Mouse (Mus musculus): ENCODE data around the gene Foxred2. TPM values are rescaled to one million over a fixed set of nuclear protein-coding genes. Genes with fewer than 3 reads are reported as not detected.

Foxred2 gene
- total RNA-seq, 2 experiments from 2014 or later, result 0.67 to 1.3 TPM

- peak; percentile 51 to 83 for DNase-seq
These were observed 10.8 kb downstream of the Foxred2 start for GRCm38 (mm10) chr15:77945711-77946110.

- DNase-seq, result no peak
These were observed 15.0 kb downstream of the Foxred2 start for GRCm38 (mm10) chr15:77941563-77941962.

- DNase-seq, result no peak
These were observed 18.0 kb downstream of the Foxred2 start for GRCm38 (mm10) chr15:77938516-77938915.

- no peak for DNase-seq
These were observed 20.7 kb downstream of the Foxred2 start for GRCm38 (mm10) chr15:77935673-77936375.

GRCm38 (mm10) chr15:77934968-77935367, 21.6 kb downstream of the Foxred2 start:
- no peak for DNase-seq

- peak in 1 of 2 experiments; percentile 59 for DNase-seq
These were observed 22.2 kb downstream of the Foxred2 start for GRCm38 (mm10) chr15:77934326-77934725.

- peak; percentile 97 to 100 for DNase-seq
These were observed 22.8 kb downstream of the Foxred2 start for GRCm38 (mm10) chr15:77933770-77934169.

- DNase-seq, result no peak
These were observed 23.3 kb downstream of the Foxred2 start for GRCm38 (mm10) chr15:77933222-77933621.

- peak in 1 of 2 experiments; percentile 61 for DNase-seq
These were observed 24.9 kb downstream of the Foxred2 start for GRCm38 (mm10) chr15:77931689-77932016.

GRCm38 (mm10) chr15:77930986-77931688, 25.4 kb downstream of the Foxred2 start:
- no peak for DNase-seq

- no peak for DNase-seq
These were observed 26.7 kb downstream of the Foxred2 start for GRCm38 (mm10) chr15:77929804-77930203.

- peak; percentile 97 to 99 for DNase-seq
These were observed 27.7 kb downstream of the Foxred2 start, which contains the start of gene Txn2 for GRCm38 (mm10) chr15:77928673-77929331. TSS of gene Txn2 (minus strand) at chr15:77929006.

- DNase-seq, result no peak
These were observed 28.4 kb downstream of the Foxred2 start for GRCm38 (mm10) chr15:77928091-77928490.

- no peak for DNase-seq
These were observed 29.6 kb downstream of the Foxred2 start for GRCm38 (mm10) chr15:77926921-77927320.

- DNase-seq, result no peak
These were observed 31.3 kb downstream of the Foxred2 start for GRCm38 (mm10) chr15:77925195-77925594.

- no peak for DNase-seq
These were observed 33.1 kb downstream of the Foxred2 start for GRCm38 (mm10) chr15:77923267-77924035.

GRCm38 (mm10) chr15:77922710-77923109, 33.8 kb downstream of the Foxred2 start:
- peak in 1 of 2 experiments; percentile 36 for DNase-seq

- DNase-seq, result no peak
These were observed 34.9 kb downstream of the Foxred2 start for GRCm38 (mm10) chr15:77921636-77922035.

GRCm38 (mm10) chr15:77920511-77921462, 35.7 kb downstream of the Foxred2 start:
- peak in 1 of 2 experiments; percentile 61 for DNase-seq

- no peak for DNase-seq
These were observed 37.1 kb downstream of the Foxred2 start for GRCm38 (mm10) chr15:77919441-77919840.

Data from heart, adult 18-20 months (tissue).